25 mouse cellular contexts compared by ENCODE assay signal in the genomic region with DNA sequence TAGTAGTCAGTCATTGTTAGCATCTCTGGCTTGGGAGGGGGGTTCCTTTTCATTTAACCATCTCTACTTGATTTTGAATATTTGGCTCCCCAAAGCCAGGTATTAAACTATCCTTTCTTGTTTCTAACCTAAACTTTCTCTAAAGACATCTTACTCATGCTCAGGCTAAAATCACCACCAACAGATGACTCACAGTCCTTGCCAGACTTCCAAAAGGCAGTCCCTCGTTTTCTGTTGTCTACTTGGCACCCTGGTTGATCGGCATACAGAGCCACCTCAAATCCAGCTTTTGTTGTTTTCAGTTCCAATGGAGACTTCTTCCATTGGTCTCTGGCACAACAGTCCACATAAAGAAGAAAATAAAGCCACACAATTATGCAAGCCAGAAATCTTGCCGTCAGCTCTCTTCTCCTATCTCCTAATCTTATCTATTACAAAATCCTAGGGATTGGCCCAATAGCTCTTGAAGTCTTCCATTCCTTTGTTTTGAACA. TPM values are rescaled to one million over a fixed set of nuclear protein-coding genes. Genes with fewer than 3 reads are reported as not detected.
DNase-seq lines count a peak whose midpoint lies in the region; ATAC-seq and TF ChIP-seq lines count a peak whose summit lies in the region.
"Had no signal": no experiment of that assay in that cellular context is flagged by ENCODE, and none has a peak within 500 bp of the region (broad histone marks: within the 10 kb centered on the region; RNA-seq: fewer than 3 reads in every experiment).

No protein-coding gene starts in this region.

- WGBS in kidney, adult 2 months: 79% methylated on average over 3 of the region's 3 CpGs

- peaks cover 5% of the 10 kb centered on the region; the same call in 1 of the 2 replicates for H3K36me3 ChIP-seq in kidney, adult 2 months (ENCODE audit: control insufficient read depth, insufficient read depth, low read length)
- H3K36me3 ChIP-seq: forebrain, embryonic 10.5 days; G1E; heart, embryonic 13.5 days; hindbrain, embryonic 12.5 days; hindbrain, embryonic 15.5 days had no signal

- ATAC-seq in frontal cortex, adult (ENCODE audit: low TSS enrichment): peak; percentile 74
- ATAC-seq: forebrain, embryonic 13.5 days; forebrain, embryonic 16.5 days; intestine, postnatal 0 days had no signal

- DNase-seq in frontal cortex, postnatal 14 days (ENCODE audit: low spot score in 2 of 2): no peak
- no peak for DNase-seq in kidney, adult 2 months
- no peak for DNase-seq in kidney, postnatal 10 days
- DNase-seq in brain, adult 2 months (ENCODE audit: low read depth, low spot score): peak; percentile 55
- DNase-seq in Muller cell, postnatal 12 days (ENCODE audit: inconsistent ontology term): no peak
- DNase-seq: adrenal gland, postnatal 10 days; adrenal gland, postnatal 36 days; B cell, adult 2 months; cerebellum, adult 11 months; cerebellum, adult 2 months; cerebellum, adult 9-11 months; cerebellum, postnatal 25 days; gastrocnemius, postnatal 25 days; heart, postnatal 14 days; kidney, adult 8-10 months had no signal

- H3K27me3 ChIP-seq in kidney, adult 2 months (replicated peaks; ENCODE audit: control insufficient read depth, insufficient read depth, low read length): no peaks in the 10 kb centered on the region
- H3K27me3 ChIP-seq: CH12.LX; forebrain, embryonic 13.5 days; heart, embryonic 13.5 days; hindbrain, embryonic 12.5 days; hindbrain, embryonic 15.5 days had no signal

- no peak for TF ChIP-seq CTCF in kidney, adult 2 months (conservative IDR thresholded peaks at IDR 0.05; ENCODE audit: insufficient read depth, insufficient read length, low read depth, low read length)

- peaks cover 29% of the 10 kb centered on the region for H3K4me1 ChIP-seq in kidney, adult 2 months (ENCODE audit: control insufficient read depth, insufficient read depth, low read length)
- H3K4me1 ChIP-seq: forebrain, embryonic 10.5 days; forebrain, embryonic 13.5 days; hindbrain, embryonic 12.5 days; hindbrain, embryonic 15.5 days had no signal

- peak overlapping the region; percentile 45; the same call in 1 of the 2 replicates for H3K27ac ChIP-seq in kidney, adult 2 months (ENCODE audit: insufficient read depth, low read depth, low read length)
- H3K27ac ChIP-seq: forebrain, embryonic 10.5 days; forebrain, embryonic 13.5 days; heart, embryonic 13.5 days; hindbrain, embryonic 12.5 days; hindbrain, embryonic 15.5 days had no signal

- H3K4me3 ChIP-seq in kidney, adult 2 months (ENCODE audit: insufficient read depth, low read depth, low read length): no peak overlapping the region
- H3K4me3 ChIP-seq: forebrain, embryonic 10.5 days; forebrain, embryonic 13.5 days; heart, embryonic 13.5 days; hindbrain, embryonic 12.5 days; hindbrain, embryonic 15.5 days had no signal

- TF ChIP-seq POLR2A in kidney, adult 2 months (IDR thresholded peaks at IDR 0.05; ENCODE audit: low read depth, low read length): no peak

RNA-seq across cellular contexts. Expression of gene Plau, which starts 11.2 kb away (rescaled TPM):
- 261 and 276 TPM in 2 replicates for polyA plus RNA-seq in kidney, adult 2 months (2012; rRNA removed)
- polyA plus RNA-seq: G1E had no signal

RNA-seq across cellular contexts. Expression of gene Camk2g, which starts 53.8 kb away (rescaled TPM):
- polyA plus RNA-seq in kidney, adult 2 months (2012; rRNA removed): 15.4 and 16.0 TPM in 2 replicates
